Mouse (Mus musculus) MEL (cell line): ENCODE results near the gene Elp6. TPM values are rescaled to one million over a fixed set of nuclear protein-coding genes. Genes with fewer than 3 reads are reported as not detected.
A peak's percentile ranks its signal among the peaks of the same experiment; 100 is the strongest.

Experiments used
- DNase-seq: peaks from one replicate; pipeline ENCODE4 v3.0.0; 2011; ENCODE audit warnings: low read depth, low spot score
- H3K27ac ChIP-seq: 2 replicates; pipeline ENCODE4 v1.5.1; 2012; ENCODE audit warnings: low read depth, mild to moderate bottlenecking, control low read depth, low read length, moderate library complexity; ENCODE audit not compliant: control insufficient read depth
- H3K27me3 ChIP-seq, 2 experiments: fragments of 150-350 bp in 1 of 2; sonication (generic) in 1 of 2; 2 replicates each; pipeline ENCODE4 v1.6.1; 2012; ENCODE audit warnings: low read length in 2 of 2, mild to moderate bottlenecking in 2 of 2, improper control_type of control experiment in 1 of 2, moderate library complexity in 1 of 2; ENCODE audit not compliant: insufficient read depth in 2 of 2, control insufficient read depth in 1 of 2
- H3K36me3 ChIP-seq, 2 experiments: 2 replicates each; pipeline ENCODE4 v1.6.1; 2012 to 2014; ENCODE audit warnings: low read length in 2 of 2, improper control_type of control experiment in 1 of 2, inconsistent platforms in 1 of 2, mild to moderate bottlenecking in 1 of 2; ENCODE audit not compliant: insufficient read depth in 2 of 2, control insufficient read depth in 1 of 2
- H3K4me1 ChIP-seq, 2 experiments: fragments of 150-350 bp in 1 of 2; sonication (generic) in 1 of 2; 2 replicates each; pipeline ENCODE4 v1.6.1; 2012; ENCODE audit warnings: low read length in 2 of 2, improper control_type of control experiment in 1 of 2, mild to moderate bottlenecking in 1 of 2; ENCODE audit not compliant: insufficient read depth in 2 of 2, control insufficient read depth in 1 of 2
- H3K4me3 ChIP-seq, 2 experiments: fragments of 150-350 bp in 1 of 2; sonication (generic) in 1 of 2; 2 replicates each; pipeline ENCODE4 v1.5.1; 2012; ENCODE audit warnings: low read depth in 2 of 2, low read length in 2 of 2, mild to moderate bottlenecking in 2 of 2, moderate library complexity in 2 of 2, control low read depth in 1 of 2, improper control_type of control experiment in 1 of 2; ENCODE audit not compliant: control insufficient read depth in 1 of 2, insufficient read depth in 1 of 2
- H3K79me2 ChIP-seq: 2 replicates; pipeline ENCODE4 v1.6.1; 2012; ENCODE audit warnings: mild to moderate bottlenecking, low read length, moderate library complexity; ENCODE audit not compliant: control insufficient read depth, poor library complexity, insufficient read depth
- H3K9ac ChIP-seq: 2 replicates; pipeline ENCODE4 v1.6.1; 2012; ENCODE audit warnings: low read depth, mild to moderate bottlenecking, control low read depth, low read length, moderate library complexity; ENCODE audit not compliant: control insufficient read depth, poor library complexity, severe bottlenecking
- H3K9me3 ChIP-seq: fragments of 150-350 bp; sonication (generic); replicated peaks from 2 replicates; pipeline ENCODE4 v1.6.1; 2012; ENCODE audit warnings: mild to moderate bottlenecking, low read length, improper control_type of control experiment, moderate library complexity; ENCODE audit not compliant: insufficient read depth
- E2F4 ChIP-seq: IDR thresholded peaks from 2 replicates; pipeline ENCODE4 v1.6.1; 2011; ENCODE audit warnings: low read depth, low read length, improper control_type of control experiment, borderline replicate concordance
- EP300 ChIP-seq, 2 experiments: IDR thresholded peaks; 2 replicates each; pipeline ENCODE4 v1.6.1; 2011; ENCODE audit warnings: improper control_type of control experiment in 2 of 2, low read length in 2 of 2, low read depth in 1 of 2, mild to moderate bottlenecking in 1 of 2
- ETS1 ChIP-seq: IDR thresholded peaks from 2 replicates; pipeline ENCODE4 v1.6.1; 2012; ENCODE audit warnings: low read depth, mild to moderate bottlenecking, inconsistent platforms, low read length, improper control_type of control experiment, moderate library complexity
- GABPA ChIP-seq: IDR thresholded peaks from 2 replicates; pipeline ENCODE4 v1.6.1; 2012; ENCODE audit warnings: low read depth, mild to moderate bottlenecking, inconsistent platforms, low read length, improper control_type of control experiment, moderate library complexity
- GATA1 ChIP-seq: IDR thresholded peaks from 2 replicates; pipeline ENCODE4 v1.6.1; 2011; ENCODE audit warnings: low read depth, low read length, improper control_type of control experiment
- KAT2A ChIP-seq: conservative IDR thresholded peaks from 2 replicates; pipeline ENCODE4 v1.6.1; 2012; ENCODE audit warnings: low read depth, low read length, improper control_type of control experiment, inconsistent platforms
- MAX ChIP-seq: IDR thresholded peaks from 2 replicates; pipeline ENCODE4 v1.6.1; 2011; ENCODE audit warnings: low read length, improper control_type of control experiment
- MAZ ChIP-seq: IDR thresholded peaks from 2 replicates; pipeline ENCODE4 v1.6.1; 2012; ENCODE audit warnings: low read depth, mild to moderate bottlenecking, inconsistent platforms, low read length, improper control_type of control experiment
- MEF2A ChIP-seq: IDR thresholded peaks from 2 replicates; pipeline ENCODE4 v1.6.1; 2014; ENCODE audit warnings: low read depth, mild to moderate bottlenecking, inconsistent platforms, low read length, improper control_type of control experiment; ENCODE audit not compliant: poor library complexity, insufficient replicate concordance, severe bottlenecking; ENCODE audit errors: extremely low read depth
- MXI1 ChIP-seq: IDR thresholded peaks from 2 replicates; pipeline ENCODE4 v1.6.1; 2011; ENCODE audit warnings: mild to moderate bottlenecking, low read depth, low read length, improper control_type of control experiment
- MYC ChIP-seq: IDR thresholded peaks from 2 replicates; pipeline ENCODE4 v1.6.1; 2011; ENCODE audit warnings: low read depth, mild to moderate bottlenecking, low read length, improper control_type of control experiment, moderate library complexity
- NELFE ChIP-seq: IDR thresholded peaks from 2 replicates; pipeline ENCODE4 v1.6.1; 2011; ENCODE audit warnings: low read depth, low read length, improper control_type of control experiment
- SMC3 ChIP-seq: IDR thresholded peaks from 2 replicates; pipeline ENCODE4 v1.6.1; 2011; ENCODE audit warnings: low read depth, low read length, improper control_type of control experiment
- TAL1 ChIP-seq: IDR thresholded peaks from 2 replicates; pipeline ENCODE4 v1.6.1; 2012; ENCODE audit warnings: mild to moderate bottlenecking, inconsistent platforms, low read length, moderate library complexity, mixed read lengths
- TBP ChIP-seq: IDR thresholded peaks from 2 replicates; pipeline ENCODE4 v1.8.0; 2011; ENCODE audit warnings: low read depth, low read length, improper control_type of control experiment
- UBTF ChIP-seq: IDR thresholded peaks from 2 replicates; pipeline ENCODE4 v1.6.1; 2012; ENCODE audit warnings: low read depth, mild to moderate bottlenecking, inconsistent platforms, low read length, improper control_type of control experiment, moderate library complexity, borderline replicate concordance; ENCODE audit not compliant: insufficient read depth
- USF2 ChIP-seq, 2 experiments: IDR thresholded peaks; 2 replicates each; pipeline ENCODE4 v1.6.1; 2011 to 2012; ENCODE audit warnings: improper control_type of control experiment in 2 of 2, low read length in 2 of 2, borderline replicate concordance in 1 of 2, inconsistent platforms in 1 of 2, low read depth in 1 of 2, mild to moderate bottlenecking in 1 of 2; ENCODE audit not compliant: insufficient read depth in 1 of 2
- ZC3H11A ChIP-seq: IDR thresholded peaks from 2 replicates; pipeline ENCODE4 v1.6.1; 2012; ENCODE audit warnings: low read depth, mild to moderate bottlenecking, inconsistent platforms, low read length, improper control_type of control experiment
- ZKSCAN1 ChIP-seq: IDR thresholded peaks from 2 replicates; pipeline ENCODE4 v1.6.1; 2012; ENCODE audit warnings: low read depth, mild to moderate bottlenecking, inconsistent platforms, low read length, improper control_type of control experiment, moderate library complexity
- ZMIZ1 ChIP-seq: IDR thresholded peaks from 2 replicates; pipeline ENCODE4 v1.6.1; 2012; ENCODE audit warnings: low read depth, mild to moderate bottlenecking, inconsistent platforms, low read length, improper control_type of control experiment, moderate library complexity
- ZNF384 ChIP-seq: IDR thresholded peaks from 2 replicates; pipeline ENCODE4 v1.6.1; 2012; ENCODE audit warnings: low read depth, mild to moderate bottlenecking, inconsistent platforms, low read length, improper control_type of control experiment
- polyA plus RNA-seq, 2 experiments: library from polyadenylated mRNA; stranded (reverse) in 1 of 2; unstranded in 1 of 2; fragments of >175 nt in 1 of 2; fragments of >200 nt in 1 of 2; gene quantifications; 2 replicates each; pipeline versions ENCODE4 v1.2.1 to v1.2.4; 2012; ENCODE audit warnings: low replicate concordance in 2 of 2, low read depth in 1 of 2; ENCODE audit not compliant: insufficient read length in 2 of 2, insufficient read depth in 1 of 2, missing spikeins in 1 of 2
- total RNA-seq: library from RNA; depleted of rRNA; stranded (reverse); fragments of 300-350 nt; gene quantifications from 2 replicates; pipeline ENCODE4 v1.2.3, GENCODE M21; 2012

Elp6 gene
- total and polyA plus RNA-seq, 3 experiments, result 29.6 to 34.6 TPM; not detected in 1

DNA sequence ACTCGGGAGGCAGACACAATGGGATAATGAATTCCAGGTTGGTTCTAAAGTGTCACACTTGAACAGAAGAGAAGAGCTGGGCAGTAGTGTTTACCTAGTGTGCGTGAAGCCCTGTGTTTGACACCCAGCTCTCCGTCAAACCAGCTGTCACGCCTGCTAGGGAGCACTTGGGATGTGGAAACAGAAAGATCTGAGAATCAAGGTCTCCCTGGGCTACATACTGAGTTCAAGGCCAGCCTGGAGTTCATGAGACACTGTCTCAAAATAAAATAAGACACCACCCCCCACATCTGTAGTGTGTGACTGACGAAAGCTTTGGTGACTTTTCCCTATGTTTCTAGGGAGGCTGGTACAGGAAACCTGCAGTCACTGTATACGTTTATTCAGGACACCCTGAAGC, 10.4 kb downstream of the Elp6 start:
- Histone ChIP-seq H3K79me2 (no peaks in the 10 kb centered on the region), H3K36me3 (peaks cover 0 to 5% of the 10 kb centered on the region in 2 experiments; a peak in 2 of 4 replicates), H3K9me3 (no peaks in the 10 kb centered on the region), H3K27ac (no peak overlapping the region), H3K27me3 (no peaks in the 10 kb centered on the region), H3K4me1 (no peaks in the 10 kb centered on the region), H3K4me3 (no peak overlapping the region), H3K9ac (no peak overlapping the region)
- no peak for TF ChIP-seq MAX
- TF ChIP-seq ZKSCAN1, result no peak
- DNase-seq, result no peak

DNA sequence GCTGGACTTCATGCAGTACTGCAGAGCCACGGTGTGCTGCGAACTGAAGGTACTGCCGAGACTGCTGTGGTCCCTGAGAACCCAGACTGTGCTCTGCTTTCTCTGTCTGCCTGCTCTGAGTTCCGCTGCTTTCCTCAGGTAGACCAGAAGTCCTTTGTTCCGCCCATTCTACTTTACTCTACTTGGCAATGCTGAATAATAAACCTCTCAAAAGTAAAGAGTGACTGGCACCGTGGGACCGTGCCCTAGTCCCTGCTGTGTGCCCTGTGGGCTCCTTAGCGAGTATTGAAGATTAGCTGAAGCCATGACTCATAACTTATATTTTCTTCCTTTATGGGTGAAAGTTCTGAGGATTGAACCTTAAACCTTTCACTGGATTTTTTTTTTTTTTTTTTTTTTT, 10.9 kb downstream of the Elp6 start:
- Histone ChIP-seq H3K79me2 (no peaks in the 10 kb centered on the region), H3K9ac (no peak overlapping the region), H3K4me1 (no peaks in the 10 kb centered on the region), H3K9me3 (no peaks in the 10 kb centered on the region), H3K36me3 (peaks cover 0 to 5% of the 10 kb centered on the region in 2 experiments; a peak in 2 of 4 replicates), H3K27ac (no peak overlapping the region), H3K27me3 (no peaks in the 10 kb centered on the region), H3K4me3 (no peak overlapping the region)
- no peak for DNase-seq
- peak; percentile 17; the same call in 1 of the 2 replicates for TF ChIP-seq ZNF384
- no peak for TF ChIP-seq ZC3H11A
- no peak for TF ChIP-seq ZMIZ1
- TF ChIP-seq KAT2A, result no peak

DNA sequence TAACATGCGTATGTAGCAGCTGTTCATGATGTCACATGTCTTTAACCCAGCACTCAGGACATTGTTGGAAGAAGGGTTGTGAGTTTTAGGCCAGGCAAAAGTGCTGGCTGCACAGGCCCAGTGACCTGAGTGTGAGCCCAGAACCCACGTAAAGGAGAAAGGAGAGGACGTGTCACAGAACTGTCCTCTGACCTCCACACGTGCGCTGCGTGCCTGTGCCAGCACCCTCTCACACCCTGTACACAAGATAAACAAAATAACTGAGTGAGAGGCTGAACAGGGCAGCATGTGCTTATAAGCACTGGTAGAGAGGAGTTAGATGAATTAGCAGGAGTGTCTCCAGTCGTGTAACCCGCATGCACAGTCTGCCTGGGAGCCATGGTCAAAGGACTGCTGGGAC, 11.5 kb downstream of the Elp6 start:
- Histone ChIP-seq H3K79me2 (no peaks in the 10 kb centered on the region), H3K4me1 (no peaks in the 10 kb centered on the region), H3K9me3 (no peaks in the 10 kb centered on the region), H3K27me3 (no peaks in the 10 kb centered on the region), H3K36me3 (peaks cover 0 to under 1% of the 10 kb centered on the region in 2 experiments; a peak in 2 of 4 replicates), H3K9ac (no peak overlapping the region), H3K4me3 (no peak overlapping the region), H3K27ac (no peak overlapping the region)
- no peak for DNase-seq
- TF ChIP-seq GATA1, result no peak
- no peak for TF ChIP-seq UBTF
- TF ChIP-seq KAT2A, result no peak
- no peak for TF ChIP-seq ZC3H11A
- no peak for TF ChIP-seq MXI1
- TF ChIP-seq SMC3, result no peak
- no peak for TF ChIP-seq MEF2A
- TF ChIP-seq MAX, result no peak
- no peak for TF ChIP-seq USF2 (IDR thresholded peaks at IDR 0.05; ENCODE audit: borderline replicate concordance in 1 of 2, insufficient read depth in 1 of 2, low read depth in 1 of 2, low read length in 2 of 2)
- TF ChIP-seq ZNF384, result no peak
- TF ChIP-seq TAL1, result no peak
- no peak for TF ChIP-seq GABPA
- TF ChIP-seq MAZ, result no peak
- no peak for TF ChIP-seq E2F4
- TF ChIP-seq MYC, result no peak
- no peak for TF ChIP-seq ETS1
- TF ChIP-seq EP300 (IDR thresholded peaks at IDR 0.05; ENCODE audit: low read depth in 1 of 2, low read length in 2 of 2), result no peak
- no peak for TF ChIP-seq NELFE
- no peak for TF ChIP-seq TBP
